Mouse (Mus musculus) small intestine, adult 2 months (tissue): Measurements from ENCODE around the gene Becn1. TPM values are rescaled to one million over a fixed set of nuclear protein-coding genes. Genes with fewer than 3 reads are reported as not detected.

Experiments used
- H3K27ac ChIP-seq: fragments of 200-500 bp; 2 replicates; pipeline ENCODE4 v1.5.1; 2012; ENCODE audit warnings: low read depth, low read length, control low read depth, inconsistent platforms; ENCODE audit not compliant: insufficient read depth
- H3K27me3 ChIP-seq: fragments of 200-500 bp; 2 replicates; pipeline ENCODE4 v1.6.1; 2012; ENCODE audit warnings: mild to moderate bottlenecking, moderate library complexity, low read length, inconsistent platforms; ENCODE audit not compliant: control insufficient read depth, insufficient read depth
- H3K36me3 ChIP-seq: fragments of 200-500 bp; 2 replicates; pipeline ENCODE4 v1.6.1; 2012; ENCODE audit warnings: mild to moderate bottlenecking, low read length, control low read depth, inconsistent platforms; ENCODE audit not compliant: control insufficient read depth, insufficient read depth
- H3K4me1 ChIP-seq: fragments of 200-500 bp; 2 replicates; pipeline ENCODE4 v1.6.1; 2012; ENCODE audit warnings: low read length, inconsistent platforms, mixed read lengths; ENCODE audit not compliant: control insufficient read depth, insufficient read depth, insufficient read length
- H3K4me3 ChIP-seq: fragments of 200-500 bp; 2 replicates; pipeline ENCODE4 v1.5.1; 2012; ENCODE audit warnings: low read depth, mild to moderate bottlenecking, control low read depth, inconsistent platforms, low read length, moderate library complexity
- CTCF ChIP-seq: fragments of 200-500 bp; IDR thresholded peaks from 2 replicates; pipeline ENCODE4 v1.5.1; 2012; ENCODE audit warnings: low read depth, mild to moderate bottlenecking, control low read depth, inconsistent platforms, low read length, moderate library complexity, mixed read lengths; ENCODE audit not compliant: insufficient replicate concordance, insufficient read length; ENCODE audit errors: extremely low read depth
- POLR2A ChIP-seq: fragments of 200-500 bp; IDR thresholded peaks from 2 replicates; pipeline ENCODE4 v1.6.1; 2012; ENCODE audit warnings: low read depth, mild to moderate bottlenecking, control low read depth, inconsistent platforms, low read length, moderate library complexity
- WGBS: fragments of 180-500 bp; shearing (Covaris S2); methylation state at CpG from one replicate; pipeline ENCODE4 v1.1.7; 2018; 5-methylcytosine and 5-hydroxymethylcytosine counted together
- polyA plus RNA-seq: library from polyadenylated mRNA; depleted of rRNA; stranded (reverse); fragments of >200 nt; gene quantifications from 2 replicates; pipeline ENCODE4 v1.2.3, GENCODE M21; 2012

Gene Becn1
- polyA plus RNA-seq, 1 experiment: 163 TPM

GRCm38 (mm10) chr11:101265906-101266305 is 36.2 kb downstream of the Becn1 start:
- Histone ChIP-seq H3K27me3 (peaks cover 13% of the 10 kb centered on the region), H3K27ac (no peak overlapping the region), H3K36me3 (no peaks in the 10 kb centered on the region), H3K4me3 (no peak overlapping the region), H3K4me1 (peaks cover 13% of the 10 kb centered on the region; the same call in 1 of the 2 replicates)
- 71% methylated on average over 6 of the region's 6 CpGs for WGBS
- TF ChIP-seq POLR2A (no peak), CTCF (no peak)

- no peak overlapping the region for H3K4me3 ChIP-seq
- 68% methylated on average over 31 of the region's 31 CpGs for WGBS
Observed at GRCm38 (mm10) chr11:101264954-101265471, 37.1 kb downstream of the Becn1 start.

GRCm38 (mm10) chr11:101263989-101264280 is 38.2 kb downstream of the Becn1 start:
- peaks cover under 1% of the 10 kb centered on the region; the same call in 1 of the 2 replicates for H3K36me3 ChIP-seq
- TF ChIP-seq POLR2A: no peak
- peaks cover 17% of the 10 kb centered on the region for H3K4me1 ChIP-seq
- H3K27ac ChIP-seq: no peak overlapping the region
- no peak overlapping the region for H3K4me3 ChIP-seq
- peaks cover 13% of the 10 kb centered on the region for H3K27me3 ChIP-seq
- WGBS: 78% methylated on average over 3 of the region's 3 CpGs

More at GRCm38 (mm10) chr11:101264954-101265471, 37.1 kb downstream of the Becn1 start:
- peaks cover 19% of the 10 kb centered on the region for H3K4me1 ChIP-seq
- no peak overlapping the region for H3K27ac ChIP-seq
- peaks cover 13% of the 10 kb centered on the region for H3K27me3 ChIP-seq
- TF ChIP-seq CTCF (no peak), POLR2A (no peak)
- no peaks in the 10 kb centered on the region for H3K36me3 ChIP-seq

GRCm38 (mm10) chr11:101263138-101263988 is 38.7 kb downstream of the Becn1 start:
- Histone ChIP-seq H3K27me3 (peaks cover 13% of the 10 kb centered on the region), H3K27ac (no peak overlapping the region), H3K36me3 (peaks cover 4% of the 10 kb centered on the region; the same call in 1 of the 2 replicates), H3K4me1 (peaks cover 17% of the 10 kb centered on the region), H3K4me3 (no peak overlapping the region)
- no peak for TF ChIP-seq POLR2A
- TF ChIP-seq CTCF: no peak
- 63% methylated on average over 32 of the region's 32 CpGs for WGBS

DNA sequence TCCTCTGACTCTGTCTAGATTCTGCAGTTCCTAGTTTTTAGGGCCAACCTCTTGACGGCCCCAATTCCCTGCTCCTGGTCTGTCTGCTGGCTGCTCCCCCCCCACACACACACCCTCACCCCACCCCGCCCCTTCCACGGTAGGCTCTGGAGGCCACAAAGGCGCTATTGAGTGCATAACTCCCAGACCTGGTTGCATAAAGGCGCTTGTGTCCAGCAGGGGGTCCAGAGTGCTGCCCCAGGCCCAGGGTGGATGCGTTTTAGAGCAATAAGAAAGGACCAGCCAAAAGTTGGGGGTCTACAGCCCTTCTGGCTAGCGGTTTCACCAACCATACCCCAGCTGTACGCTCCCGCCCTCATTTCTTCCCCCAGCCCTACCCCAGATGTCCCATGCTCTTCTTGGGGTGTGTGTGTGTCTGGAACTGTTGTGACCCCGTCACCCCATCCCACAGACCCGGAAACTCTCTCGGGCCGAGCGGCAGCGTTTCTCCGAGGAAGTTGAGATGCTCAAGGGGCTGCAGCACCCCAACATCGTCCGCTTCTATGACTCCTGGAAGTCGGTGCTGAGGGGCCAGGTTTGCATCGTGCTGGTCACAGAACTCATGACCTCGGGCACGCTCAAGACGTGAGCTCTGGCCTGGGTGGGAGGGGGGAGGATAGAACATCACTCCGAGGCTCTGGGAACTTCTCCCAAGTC is 39.7 kb downstream of the Becn1 start:
- H3K4me1 ChIP-seq: peaks cover 17% of the 10 kb centered on the region
- 10% methylated on average over 24 of the region's 24 CpGs for WGBS
- TF ChIP-seq CTCF: no peak
- no peak for TF ChIP-seq POLR2A
- peaks cover 13% of the 10 kb centered on the region for H3K27me3 ChIP-seq
- no peak overlapping the region for H3K27ac ChIP-seq
- H3K4me3 ChIP-seq: peak overlapping the region; percentile 17
- peaks cover 7% of the 10 kb centered on the region for H3K36me3 ChIP-seq

- Histone ChIP-seq H3K27ac (no peak overlapping the region), H3K4me3 (peak overlapping the region; percentile 68), H3K36me3 (peaks cover 11% of the 10 kb centered on the region), H3K27me3 (peaks cover 13% of the 10 kb centered on the region), H3K4me1 (peaks cover 17% of the 10 kb centered on the region)
- no peak for TF ChIP-seq CTCF
- under 1% methylated on average over 30 of the region's 30 CpGs for WGBS
Observed at GRCm38 (mm10) chr11:101260826-101261380, 41.2 kb downstream of the Becn1 start.
